Mouse (Mus musculus): Measurements from ENCODE around the gene Tcta. TPM values are rescaled to one million over a fixed set of nuclear protein-coding genes. Genes with fewer than 3 reads are reported as not detected.
"Not testable (repeated sequence)": the region's sequence is repeated elsewhere in the genome, so short reads cannot be mapped to it uniquely, and the experiment has no call there.

Tcta gene
- polyA plus RNA-seq, 1 experiment from 2014 or later: 28.5 TPM

- no peaks in the 10 kb centered on the region for H3K36me3 ChIP-seq (ENCODE audit: control insufficient read depth, insufficient read depth, low read length)
- no peaks in the 10 kb centered on the region for H3K27me3 ChIP-seq (ENCODE audit: control insufficient read depth, insufficient read depth, low read length)
- 0 out of 2 replicates have a peak, but pooled peaks have one; percentile 47 for ATAC-seq (replicated peaks; ENCODE audit: insufficient number of reproducible peaks, low FRiP score, low TSS enrichment)
- WGBS (ENCODE audit: insufficient replicate concordance): 36% methylated on average over 8 of the region's 8 CpGs
- H3K27ac ChIP-seq (ENCODE audit: low read depth, low read length): peak overlapping the region; percentile 50
- H3K4me2 ChIP-seq: no peak overlapping the region
- no peak overlapping the region for H3K4me3 ChIP-seq (ENCODE audit: low read depth, low read length)
- peak overlapping the region; percentile 16; the same call in 1 of the 2 replicates for H3K9ac ChIP-seq (ENCODE audit: low read depth, low read length)
- peaks cover 2% of the 10 kb centered on the region; the same call in 1 of the 2 replicates for H3K4me1 ChIP-seq (ENCODE audit: control insufficient read depth, insufficient read depth, low read length)
- no peaks in the 10 kb centered on the region for H3K9me3 ChIP-seq (replicated peaks; ENCODE audit: control insufficient read depth, low read length)
These were observed 25.7 kb downstream of the Tcta start for GRCm38 (mm10) chr9:108280071-108280828.

- Histone ChIP-seq H3K27me3 (ENCODE audit: control insufficient read depth, insufficient read depth, low read length) (no peaks in the 10 kb centered on the region), H3K27ac (ENCODE audit: low read depth, low read length) (no peak overlapping the region), H3K9ac (ENCODE audit: low read depth, low read length) (no peak overlapping the region), H3K4me1 (ENCODE audit: control insufficient read depth, insufficient read depth, low read length) (peaks cover 10% of the 10 kb centered on the region), H3K4me2 (no peak overlapping the region), H3K4me3 (ENCODE audit: low read depth, low read length) (no peak overlapping the region), H3K9me3 (replicated peaks; ENCODE audit: control insufficient read depth, low read length) (no peaks in the 10 kb centered on the region), H3K36me3 (ENCODE audit: control insufficient read depth, insufficient read depth, low read length) (no peaks in the 10 kb centered on the region)
- no peak for ATAC-seq (replicated peaks; ENCODE audit: insufficient number of reproducible peaks, low FRiP score, low TSS enrichment)
- 65% methylated on average over 10 of the region's 10 CpGs for whole genome bisulfite sequencing (ENCODE audit: insufficient replicate concordance)
These were observed 27.1 kb downstream of the Tcta start for GRCm38 (mm10) chr9:108278697-108279450.

- H3K4me1 ChIP-seq (ENCODE audit: control insufficient read depth, insufficient read depth, low read length): peaks cover 17% of the 10 kb centered on the region
- 16% methylated on average over 6 of the region's 6 CpGs for WGBS (ENCODE audit: insufficient replicate concordance)
- peak overlapping the region; percentile 1; the same call in 1 of the 2 replicates for H3K9ac ChIP-seq (ENCODE audit: low read depth, low read length)
- no peaks in the 10 kb centered on the region for H3K27me3 ChIP-seq (ENCODE audit: control insufficient read depth, insufficient read depth, low read length)
- H3K9me3 ChIP-seq (replicated peaks; ENCODE audit: control insufficient read depth, low read length): no peaks in the 10 kb centered on the region
- H3K4me3 ChIP-seq (ENCODE audit: low read depth, low read length): no peak overlapping the region
- H3K36me3 ChIP-seq (ENCODE audit: control insufficient read depth, insufficient read depth, low read length): no peaks in the 10 kb centered on the region
- no peak overlapping the region for H3K27ac ChIP-seq (ENCODE audit: low read depth, low read length)
- no peak for ATAC-seq (replicated peaks; ENCODE audit: insufficient number of reproducible peaks, low FRiP score, low TSS enrichment)
- no peak overlapping the region for H3K4me2 ChIP-seq
These were observed 30.7 kb downstream of the Tcta start for GRCm38 (mm10) chr9:108275331-108275659.

GRCm38 (mm10) chr9:108274476-108275330 lies 31.3 kb downstream of the Tcta start:
- Histone ChIP-seq H3K9ac (ENCODE audit: low read depth, low read length) (peak overlapping the region; percentile 1; the same call in 1 of the 2 replicates), H3K27ac (ENCODE audit: low read depth, low read length) (no peak overlapping the region; the same call in 1 of the 2 replicates), H3K36me3 (ENCODE audit: control insufficient read depth, insufficient read depth, low read length) (no peaks in the 10 kb centered on the region), H3K4me2 (no peak overlapping the region), H3K4me3 (ENCODE audit: low read depth, low read length) (no peak overlapping the region), H3K4me1 (ENCODE audit: control insufficient read depth, insufficient read depth, low read length) (peaks cover 17% of the 10 kb centered on the region), H3K9me3 (replicated peaks; ENCODE audit: control insufficient read depth, low read length) (no peaks in the 10 kb centered on the region), H3K27me3 (ENCODE audit: control insufficient read depth, insufficient read depth, low read length) (no peaks in the 10 kb centered on the region)
- ATAC-seq (replicated peaks; ENCODE audit: insufficient number of reproducible peaks, low FRiP score, low TSS enrichment): no peak
- WGBS (ENCODE audit: insufficient replicate concordance): 72% methylated on average over 5 of the region's 5 CpGs

GRCm38 (mm10) chr9:108273485-108273884 lies 32.5 kb downstream of the Tcta start:
- no peak for ATAC-seq (replicated peaks; ENCODE audit: insufficient number of reproducible peaks, low FRiP score, low TSS enrichment)
- peaks cover 17% of the 10 kb centered on the region for H3K4me1 ChIP-seq (ENCODE audit: control insufficient read depth, insufficient read depth, low read length)
- no peaks in the 10 kb centered on the region for H3K36me3 ChIP-seq (ENCODE audit: control insufficient read depth, insufficient read depth, low read length)
- no peak overlapping the region for H3K9ac ChIP-seq (ENCODE audit: low read depth, low read length)
- 76% methylated on average over 4 of the region's 4 CpGs for WGBS (ENCODE audit: insufficient replicate concordance)
- no peak overlapping the region for H3K4me2 ChIP-seq
- no peaks in the 10 kb centered on the region for H3K27me3 ChIP-seq (ENCODE audit: control insufficient read depth, insufficient read depth, low read length)
- H3K27ac ChIP-seq (ENCODE audit: low read depth, low read length): no peak overlapping the region
- no peak overlapping the region for H3K4me3 ChIP-seq (ENCODE audit: low read depth, low read length)
- no peaks in the 10 kb centered on the region for H3K9me3 ChIP-seq (replicated peaks; ENCODE audit: control insufficient read depth, low read length)

GRCm38 (mm10) chr9:108272691-108273090 lies 33.3 kb downstream of the Tcta start:
- Histone ChIP-seq H3K4me3 (ENCODE audit: low read depth, low read length) (no peak overlapping the region), H3K9me3 (replicated peaks; ENCODE audit: control insufficient read depth, low read length) (no peaks in the 10 kb centered on the region), H3K36me3 (ENCODE audit: control insufficient read depth, insufficient read depth, low read length) (no peaks in the 10 kb centered on the region), H3K4me2 (no peak overlapping the region), H3K4me1 (ENCODE audit: control insufficient read depth, insufficient read depth, low read length) (peaks cover 19% of the 10 kb centered on the region), H3K27me3 (ENCODE audit: control insufficient read depth, insufficient read depth, low read length) (no peaks in the 10 kb centered on the region), H3K27ac (ENCODE audit: low read depth, low read length) (no peak overlapping the region), H3K9ac (ENCODE audit: low read depth, low read length) (no peak overlapping the region)
- ATAC-seq (replicated peaks; ENCODE audit: insufficient number of reproducible peaks, low FRiP score, low TSS enrichment): no peak
- 49% methylated on average over 5 of the region's 5 CpGs for WGBS (ENCODE audit: insufficient replicate concordance)

GRCm38 (mm10) chr9:108271941-108272340 lies 34.0 kb downstream of the Tcta start:
- H3K4me1 ChIP-seq (ENCODE audit: control insufficient read depth, insufficient read depth, low read length): peaks cover 24% of the 10 kb centered on the region
- no peak overlapping the region for H3K4me3 ChIP-seq (ENCODE audit: low read depth, low read length)
- ATAC-seq (replicated peaks; ENCODE audit: insufficient number of reproducible peaks, low FRiP score, low TSS enrichment): no peak
- H3K9ac ChIP-seq (ENCODE audit: low read depth, low read length): no peak overlapping the region
- no peaks in the 10 kb centered on the region for H3K36me3 ChIP-seq (ENCODE audit: control insufficient read depth, insufficient read depth, low read length)
- H3K4me2 ChIP-seq: no peak overlapping the region
- 24% methylated on average over 2 of the region's 2 CpGs for WGBS (ENCODE audit: insufficient replicate concordance)
- no peaks in the 10 kb centered on the region for H3K9me3 ChIP-seq (replicated peaks; ENCODE audit: control insufficient read depth, low read length)
- H3K27ac ChIP-seq (ENCODE audit: low read depth, low read length): no peak overlapping the region
- no peaks in the 10 kb centered on the region for H3K27me3 ChIP-seq (ENCODE audit: control insufficient read depth, insufficient read depth, low read length)

- H3K4me3 ChIP-seq (ENCODE audit: low read depth, low read length); H3K9ac ChIP-seq (ENCODE audit: low read depth, low read length); H3K27me3 ChIP-seq (ENCODE audit: control insufficient read depth, insufficient read depth, low read length); H3K36me3 ChIP-seq (ENCODE audit: control insufficient read depth, insufficient read depth, low read length); ATAC-seq (replicated peaks; ENCODE audit: insufficient number of reproducible peaks, low FRiP score, low TSS enrichment); H3K27ac ChIP-seq (ENCODE audit: low read depth, low read length); H3K9me3 ChIP-seq (replicated peaks; ENCODE audit: control insufficient read depth, low read length); H3K4me2 ChIP-seq: not testable (repeated sequence)
- 56% methylated on average over 6 of the region's 7 CpGs for WGBS (ENCODE audit: insufficient replicate concordance)
- peaks cover 36% of the 10 kb centered on the region for H3K4me1 ChIP-seq (ENCODE audit: control insufficient read depth, insufficient read depth, low read length)
These were observed 37.3 kb downstream of the Tcta start for GRCm38 (mm10) chr9:108268701-108269100.

Data from heart, embryonic 11.5 days (tissue).